Mouse (Mus musculus) spleen, adult 2 months (tissue): ENCODE results near the gene Sgcd.

ENCODE experiments used
- CTCF ChIP-seq: fragments of 200-500 bp; IDR thresholded peaks from 2 replicates; pipeline ENCODE4 v1.5.1; 2011; ENCODE audit warnings: mild to moderate bottlenecking, inconsistent platforms; ENCODE audit not compliant: insufficient read depth, insufficient read length, insufficient replicate concordance; ENCODE audit errors: extremely low read depth
- POLR2A ChIP-seq: fragments of 200-500 bp; IDR thresholded peaks from 2 replicates; pipeline ENCODE4 v1.6.1; 2011; ENCODE audit warnings: low read depth, low read length, inconsistent platforms

GRCm38 (mm10) chr11:47891617-47892172, 97.1 kb downstream of the Sgcd start:
- TF ChIP-seq CTCF (no peak), POLR2A (no peak)
